Mouse (Mus musculus): ENCODE data around the gene Rpp14. TPM values are rescaled to one million over a fixed set of nuclear protein-coding genes. Genes with fewer than 3 reads are reported as not detected.

The Rpp14 gene
- polyA plus RNA-seq, 1 experiment, result 36.2 TPM

DNA sequence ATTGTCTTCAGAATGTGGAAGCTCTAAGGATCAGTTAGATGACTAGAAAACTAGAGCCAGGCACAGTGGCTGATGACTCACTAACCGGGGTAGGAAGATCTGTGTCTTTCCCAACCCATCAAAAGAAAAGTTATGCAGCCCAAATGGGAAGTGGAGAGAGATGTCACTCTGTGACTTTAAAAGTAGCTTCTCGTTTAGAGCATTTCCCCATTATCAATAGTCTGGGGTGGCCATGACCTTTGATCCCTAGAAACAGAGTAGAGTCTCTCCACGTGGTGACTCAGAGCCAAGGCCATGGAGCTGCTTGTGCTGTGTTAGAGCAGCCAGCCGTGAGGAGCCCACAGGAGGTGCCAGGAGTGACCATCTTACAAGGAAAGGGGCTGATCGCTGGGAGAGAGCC lies 13.3 kb downstream of the Rpp14 start:
- WGBS, result 35% methylated on average over 5 of the region's 5 CpGs
- H3K27ac ChIP-seq (ENCODE audit: insufficient read depth, low read length), result no peak overlapping the region
- H3K4me3 ChIP-seq (replicated peaks; ENCODE audit: insufficient read depth, low read depth, low read length), result no peak overlapping the region
- H3K4me1 ChIP-seq (ENCODE audit: control insufficient read depth, insufficient read depth, low read length), result no peaks in the 10 kb centered on the region
- DNase-seq, result no peak
- H3K27me3 ChIP-seq (ENCODE audit: control insufficient read depth, insufficient read depth, low read length), result no peaks in the 10 kb centered on the region
- no peak for TF ChIP-seq POLR2A (IDR thresholded peaks at IDR 0.05; ENCODE audit: borderline replicate concordance, insufficient read depth, low read length)
- no peak for TF ChIP-seq CTCF (IDR thresholded peaks at IDR 0.05; ENCODE audit: borderline replicate concordance, insufficient read depth, low read depth, low read length)

DNA sequence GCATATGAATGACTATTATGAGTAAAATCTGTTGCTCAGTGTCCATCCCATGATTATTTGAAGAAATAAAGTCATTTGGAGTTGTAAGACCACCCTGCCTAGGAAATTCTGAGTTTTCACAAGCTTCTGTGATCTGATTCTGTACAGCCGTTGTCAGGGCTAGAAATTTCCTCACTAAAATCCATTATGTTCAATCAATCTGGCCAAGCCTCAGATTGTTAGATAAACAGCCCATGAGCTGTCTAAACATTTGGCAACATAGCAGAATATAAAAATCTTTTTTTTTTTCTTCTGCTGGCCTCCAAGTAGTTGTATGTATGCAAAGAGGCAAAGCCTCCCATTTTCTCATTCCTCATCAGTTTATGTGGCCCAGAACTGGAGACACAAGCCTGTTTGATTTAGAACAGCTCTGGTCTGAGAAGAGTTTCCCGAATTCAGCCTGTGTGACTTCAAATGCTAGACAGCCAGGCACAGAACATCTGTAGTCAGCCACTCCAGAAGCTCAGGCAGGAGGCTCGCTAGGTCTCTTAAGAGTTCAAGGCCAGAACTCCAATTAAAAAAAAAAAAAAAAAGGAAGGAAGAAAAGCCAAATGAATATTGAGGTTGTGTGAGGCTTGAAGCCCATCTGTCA lies 14.9 kb downstream of the Rpp14 start:
- Histone ChIP-seq H3K27ac (ENCODE audit: insufficient read depth, low read length) (no peak overlapping the region), H3K27me3 (ENCODE audit: control insufficient read depth, insufficient read depth, low read length) (no peaks in the 10 kb centered on the region), H3K4me1 (ENCODE audit: control insufficient read depth, insufficient read depth, low read length) (peaks cover 1% of the 10 kb centered on the region; the same call in 1 of the 2 replicates), H3K4me3 (replicated peaks; ENCODE audit: insufficient read depth, low read depth, low read length) (no peak overlapping the region)
- no peak for DNase-seq
- 67% methylated on average over 3 of the region's 3 CpGs for WGBS
- no peak for TF ChIP-seq CTCF (IDR thresholded peaks at IDR 0.05; ENCODE audit: borderline replicate concordance, insufficient read depth, low read depth, low read length)
- no peak for TF ChIP-seq POLR2A (IDR thresholded peaks at IDR 0.05; ENCODE audit: borderline replicate concordance, insufficient read depth, low read length)

DNA sequence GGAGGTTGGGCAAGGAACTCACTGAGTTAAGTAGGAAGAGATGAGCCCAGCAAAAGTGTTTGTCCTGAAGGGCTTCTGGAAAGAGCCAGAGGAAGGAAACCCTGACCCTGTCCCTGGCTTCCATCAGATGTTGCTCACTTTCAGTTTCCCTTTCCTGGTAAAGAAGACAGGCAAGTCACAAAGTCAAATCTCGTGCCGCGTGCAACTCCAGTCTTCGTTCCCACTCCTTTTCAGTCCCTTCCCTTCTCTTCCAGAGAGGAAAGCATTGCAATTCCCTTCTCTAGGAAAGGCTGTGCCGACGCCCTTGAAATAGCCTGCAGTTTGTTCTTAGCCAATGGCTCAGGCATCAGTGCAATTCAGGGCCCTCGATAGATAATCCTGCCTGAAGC lies 15.4 kb downstream of the Rpp14 start:
- no peak overlapping the region for H3K4me3 ChIP-seq (replicated peaks; ENCODE audit: insufficient read depth, low read depth, low read length)
- peaks cover 3% of the 10 kb centered on the region; the same call in 1 of the 2 replicates for H3K4me1 ChIP-seq (ENCODE audit: control insufficient read depth, insufficient read depth, low read length)
- 0 out of 2 replicates have a peak overlapping the region, but pooled peaks have one; percentile 41 for H3K27ac ChIP-seq (ENCODE audit: insufficient read depth, low read length)
- no peak for DNase-seq
- TF ChIP-seq POLR2A (IDR thresholded peaks at IDR 0.05; ENCODE audit: borderline replicate concordance, insufficient read depth, low read length) (no peak), CTCF (IDR thresholded peaks at IDR 0.05; ENCODE audit: borderline replicate concordance, insufficient read depth, low read depth, low read length) (no peak)
- WGBS, result 75% methylated on average over 7 of the region's 7 CpGs
- H3K27me3 ChIP-seq (ENCODE audit: control insufficient read depth, insufficient read depth, low read length), result no peaks in the 10 kb centered on the region

DNA sequence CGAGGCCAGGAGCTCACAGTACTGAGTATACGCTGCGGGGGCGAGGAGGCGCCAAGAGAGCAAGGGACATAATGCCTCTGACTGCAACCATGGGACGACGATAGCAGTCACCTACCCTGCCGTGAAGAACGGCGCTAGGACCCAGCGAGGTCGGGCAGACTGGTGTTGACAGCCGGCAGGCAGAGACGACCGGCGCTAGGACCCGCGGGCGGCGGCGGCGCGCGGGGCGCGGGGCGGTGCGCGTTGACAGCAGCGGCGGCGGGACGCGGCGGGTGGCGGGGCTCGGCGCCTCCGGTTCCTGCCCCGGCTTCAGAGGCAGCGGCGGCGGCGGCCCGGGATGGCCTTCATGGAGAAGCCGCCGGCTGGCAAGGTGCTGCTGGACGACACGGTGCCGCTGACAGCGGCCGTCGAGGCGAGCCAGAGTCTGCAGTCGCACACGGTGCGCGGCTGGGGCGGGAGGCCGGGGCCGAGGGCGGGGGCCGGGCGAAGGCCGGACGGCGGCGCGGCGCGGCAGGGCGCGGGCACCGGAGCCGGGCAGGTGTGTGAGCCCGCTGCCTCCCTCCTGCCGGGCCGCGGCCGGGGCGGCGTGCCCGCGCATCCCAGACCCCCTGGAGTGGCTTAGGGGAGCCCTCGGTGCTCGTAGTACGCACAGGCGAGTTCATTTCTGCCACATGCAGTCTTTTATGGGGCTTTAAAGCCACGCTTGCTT lies 18.0 kb downstream of the Rpp14 start, which contains the start of gene Pxk:
Pxk (plus strand) TSS at position 234 of the 709 bp plus-strand sequence.
- H3K27ac ChIP-seq (ENCODE audit: insufficient read depth, low read length), result peak within 1 kb of the TSS; percentile 55
- peaks cover 4% of the 10 kb centered on the region for H3K4me1 ChIP-seq (ENCODE audit: control insufficient read depth, insufficient read depth, low read length)
- H3K4me3 ChIP-seq (replicated peaks; ENCODE audit: insufficient read depth, low read depth, low read length), result peak within 1 kb of the TSS; percentile 67
- WGBS, result 1% methylated on average over 85 of the region's 89 CpGs
- no peaks in the 10 kb centered on the region for H3K27me3 ChIP-seq (ENCODE audit: control insufficient read depth, insufficient read depth, low read length)
- 0 out of 2 replicates have a peak, but pooled peaks have one; percentile 42 for TF ChIP-seq POLR2A (IDR thresholded peaks at IDR 0.05; ENCODE audit: borderline replicate concordance, insufficient read depth, low read length)
- TF ChIP-seq CTCF (IDR thresholded peaks at IDR 0.05; ENCODE audit: borderline replicate concordance, insufficient read depth, low read depth, low read length), result no peak
- peak; percentile 95 to 97 for DNase-seq

DNA sequence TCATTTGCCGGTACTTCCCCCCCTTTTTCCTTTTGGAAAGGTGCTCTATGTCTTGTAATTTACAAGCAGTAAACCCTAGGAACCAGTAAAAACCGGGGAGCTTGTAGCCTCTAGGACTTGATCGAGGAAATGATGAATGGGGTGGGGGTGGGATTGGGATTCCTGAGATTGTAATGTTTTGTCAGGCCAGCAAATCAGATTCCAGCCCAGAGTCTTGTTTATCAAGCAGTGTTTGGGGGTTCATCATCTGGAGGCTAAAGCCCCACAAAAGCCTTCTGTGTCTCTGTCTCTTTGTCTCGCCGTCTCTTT lies 18.5 kb downstream of the Rpp14 start:
- H3K4me1 ChIP-seq (ENCODE audit: control insufficient read depth, insufficient read depth, low read length), result peaks cover 9% of the 10 kb centered on the region
- peak overlapping the region; percentile 51 for H3K27ac ChIP-seq (ENCODE audit: insufficient read depth, low read length)
- WGBS, result 2% methylated on average over 5 of the region's 5 CpGs
- no peaks in the 10 kb centered on the region for H3K27me3 ChIP-seq (ENCODE audit: control insufficient read depth, insufficient read depth, low read length)
- DNase-seq, result no peak
- TF ChIP-seq CTCF (IDR thresholded peaks at IDR 0.05; ENCODE audit: borderline replicate concordance, insufficient read depth, low read depth, low read length), result no peak
- TF ChIP-seq POLR2A (IDR thresholded peaks at IDR 0.05; ENCODE audit: borderline replicate concordance, insufficient read depth, low read length), result no peak
- H3K4me3 ChIP-seq (replicated peaks; ENCODE audit: insufficient read depth, low read depth, low read length), result peak overlapping the region; percentile 67

DNA sequence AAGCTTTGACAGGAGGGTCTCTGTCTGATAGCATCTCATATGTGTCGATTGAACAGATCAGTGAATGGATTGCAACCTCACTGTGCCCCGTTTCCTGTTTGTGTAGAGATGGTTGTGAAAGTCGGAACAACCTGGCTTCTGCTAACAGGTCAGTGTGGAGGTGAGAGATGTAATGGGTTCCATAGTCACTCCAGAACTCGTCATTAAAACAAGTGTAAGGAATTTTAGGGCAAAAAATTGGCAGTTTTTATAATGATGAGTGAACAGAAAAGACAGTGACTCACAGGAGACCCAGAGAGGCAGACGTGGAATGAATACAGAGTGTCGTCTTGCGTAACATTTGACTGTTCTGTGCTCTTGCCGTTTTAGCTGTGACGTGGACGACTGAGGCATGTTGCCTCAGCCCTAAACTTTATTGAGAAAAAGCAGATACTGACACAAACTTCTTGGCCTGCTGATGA lies 19.4 kb downstream of the Rpp14 start:
- Histone ChIP-seq H3K27ac (ENCODE audit: insufficient read depth, low read length) (no peak overlapping the region), H3K27me3 (ENCODE audit: control insufficient read depth, insufficient read depth, low read length) (no peaks in the 10 kb centered on the region), H3K4me1 (ENCODE audit: control insufficient read depth, insufficient read depth, low read length) (peaks cover 13% of the 10 kb centered on the region), H3K4me3 (replicated peaks; ENCODE audit: insufficient read depth, low read depth, low read length) (peak overlapping the region; percentile 51)
- WGBS, result 39% methylated on average over 10 of the region's 10 CpGs
- DNase-seq, result peak in 1 of 2 experiments; percentile 29
- TF ChIP-seq CTCF (IDR thresholded peaks at IDR 0.05; ENCODE audit: borderline replicate concordance, insufficient read depth, low read depth, low read length) (no peak), POLR2A (IDR thresholded peaks at IDR 0.05; ENCODE audit: borderline replicate concordance, insufficient read depth, low read length) (no peak)

DNA sequence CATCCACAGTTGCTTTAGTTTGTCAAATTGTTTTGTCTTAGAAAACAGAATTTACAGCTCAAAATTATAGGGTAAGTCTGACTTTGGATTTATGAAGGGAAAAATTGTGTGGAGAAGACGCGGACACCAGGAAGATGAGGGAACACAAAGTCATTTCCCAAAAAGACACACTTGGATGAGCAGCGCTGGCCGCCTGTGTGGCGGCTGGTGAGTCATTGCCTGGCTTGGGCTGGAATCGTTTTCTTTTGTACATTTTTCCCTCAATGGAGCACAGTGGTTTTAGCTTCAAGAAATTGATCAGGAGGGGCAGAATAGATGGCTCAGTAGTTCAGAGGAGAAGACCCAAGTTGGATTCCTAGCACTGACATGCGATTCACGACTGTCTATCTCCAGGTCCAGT lies 21.7 kb downstream of the Rpp14 start:
- no peak for TF ChIP-seq POLR2A (IDR thresholded peaks at IDR 0.05; ENCODE audit: borderline replicate concordance, insufficient read depth, low read length)
- TF ChIP-seq CTCF (IDR thresholded peaks at IDR 0.05; ENCODE audit: borderline replicate concordance, insufficient read depth, low read depth, low read length), result no peak
- H3K27me3 ChIP-seq (ENCODE audit: control insufficient read depth, insufficient read depth, low read length), result no peaks in the 10 kb centered on the region
- DNase-seq, result peak; percentile 46 to 69

DNA sequence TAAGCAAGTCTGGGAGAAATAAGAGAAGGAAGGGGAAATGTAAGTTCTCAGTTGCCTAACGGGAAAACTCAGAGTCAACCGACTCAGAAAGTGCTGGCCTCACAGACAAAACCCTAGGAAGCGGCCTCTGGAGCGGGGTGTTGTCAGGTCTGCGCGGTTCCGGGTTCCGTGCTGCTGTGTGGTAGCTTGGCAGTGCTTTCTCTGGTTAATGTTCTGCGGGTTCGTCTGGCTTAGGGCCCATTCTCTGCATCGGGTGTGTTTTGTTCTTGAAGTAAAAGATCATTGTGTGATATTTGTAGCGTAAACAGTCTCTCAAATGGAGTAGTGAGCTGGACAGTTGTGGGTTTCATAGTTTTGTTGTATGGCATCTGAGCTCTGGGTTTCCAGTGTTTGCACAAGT lies 22.5 kb downstream of the Rpp14 start:
- no peak overlapping the region for H3K27ac ChIP-seq (ENCODE audit: insufficient read depth, low read length)
- TF ChIP-seq CTCF (IDR thresholded peaks at IDR 0.05; ENCODE audit: borderline replicate concordance, insufficient read depth, low read depth, low read length) (no peak), POLR2A (IDR thresholded peaks at IDR 0.05; ENCODE audit: borderline replicate concordance, insufficient read depth, low read length) (no peak)
- H3K4me3 ChIP-seq (replicated peaks; ENCODE audit: insufficient read depth, low read depth, low read length), result no peak overlapping the region
- DNase-seq, result no peak
- 41% methylated on average over 12 of the region's 12 CpGs for WGBS
- peaks cover 17% of the 10 kb centered on the region for H3K4me1 ChIP-seq (ENCODE audit: control insufficient read depth, insufficient read depth, low read length)
- H3K27me3 ChIP-seq (ENCODE audit: control insufficient read depth, insufficient read depth, low read length), result no peaks in the 10 kb centered on the region

More for the DNA sequence above, 21.7 kb downstream of the Rpp14 start:
- 31% methylated on average over 8 of the region's 8 CpGs for WGBS
- no peak overlapping the region for H3K4me3 ChIP-seq (replicated peaks; ENCODE audit: insufficient read depth, low read depth, low read length)
- H3K27ac ChIP-seq (ENCODE audit: insufficient read depth, low read length), result no peak overlapping the region
- peaks cover 17% of the 10 kb centered on the region for H3K4me1 ChIP-seq (ENCODE audit: control insufficient read depth, insufficient read depth, low read length)

Measured in cerebellum, adult 2 months (tissue).